Mouse (Mus musculus) telencephalon, adult 2 months (tissue): ENCODE measurements around the gene Cfh.
"Not testable (repeated sequence)": the region's sequence is repeated elsewhere in the genome, so short reads cannot be mapped to it uniquely, and the experiment has no call there.

Experiments used
- DNase-seq: peaks from one replicate; pipeline ENCODE4 v3.0.0-alpha.2; 2011; ENCODE audit warnings: low read depth, low spot score

Gene Cfh

DNA sequence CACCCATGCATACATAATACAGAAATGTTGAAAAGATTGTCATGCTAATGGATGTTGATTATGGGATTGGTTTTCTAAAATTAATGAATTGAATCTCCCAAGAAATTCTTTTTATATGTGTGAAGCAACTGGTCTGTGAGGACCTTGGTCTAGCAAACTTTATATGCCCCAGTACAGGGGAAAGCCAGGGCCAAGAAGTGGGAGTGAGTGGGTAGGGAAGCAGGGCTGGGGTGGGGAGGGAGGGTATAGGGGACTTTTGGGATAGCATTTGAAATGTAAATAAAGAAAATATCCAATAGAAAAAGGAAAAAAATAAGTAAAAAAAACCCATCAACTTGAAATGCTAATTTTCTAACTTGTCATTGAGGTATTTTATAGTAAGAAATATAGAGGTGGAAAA is at the start of gene Cfh:
Gene Cfh (minus strand): TSS at position 101 of the 400 bp plus-strand sequence.
- DNase-seq: not testable (repeated sequence)

DNA sequence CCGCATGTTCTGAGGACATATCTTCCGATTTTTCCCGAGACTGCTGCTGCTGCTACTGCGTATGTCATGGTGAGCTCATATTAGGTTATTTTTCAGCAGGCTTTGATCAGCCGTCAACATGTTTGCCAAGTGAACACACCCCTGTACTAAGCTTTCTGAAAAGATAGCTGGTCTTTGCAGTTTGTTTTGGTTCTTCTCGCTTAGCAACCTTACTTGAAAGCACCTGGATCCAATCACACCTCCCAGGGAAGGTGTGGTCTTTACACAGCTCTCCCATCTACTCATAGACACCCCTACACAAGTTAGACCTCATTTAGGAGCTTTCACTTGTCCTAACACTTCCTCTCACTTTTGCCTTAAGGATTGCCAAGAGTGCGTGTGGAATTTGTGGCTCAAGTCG is 43.1 kb upstream of the Cfh start:
- no peak for DNase-seq

GRCm38 (mm10) chr1:140225221-140225620 is 41.7 kb upstream of the Cfh start:
- DNase-seq: no peak

DNA sequence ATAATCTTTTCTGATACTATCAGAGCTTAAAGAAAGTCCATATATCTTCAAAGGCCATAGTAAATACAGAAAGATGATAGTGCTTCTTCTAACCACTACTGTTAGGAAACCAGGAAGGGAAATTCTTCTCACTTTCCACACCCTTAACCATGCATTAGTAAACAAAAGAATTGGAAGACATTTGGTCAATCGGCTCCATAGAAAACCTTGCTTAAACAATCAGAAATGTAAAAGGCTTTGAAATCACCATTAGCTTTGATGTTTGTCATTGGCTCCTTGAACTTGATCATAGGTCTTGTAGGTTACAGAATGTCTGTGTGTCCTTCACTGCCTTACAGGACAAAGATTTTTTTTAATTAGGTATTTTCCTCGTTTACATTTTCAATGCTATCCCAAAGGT is 21.8 kb upstream of the Cfh start:
- no peak for DNase-seq

GRCm38 (mm10) chr1:140188500-140188899 is 4.9 kb upstream of the Cfh start:
- DNase-seq: not testable (repeated sequence)

DNA sequence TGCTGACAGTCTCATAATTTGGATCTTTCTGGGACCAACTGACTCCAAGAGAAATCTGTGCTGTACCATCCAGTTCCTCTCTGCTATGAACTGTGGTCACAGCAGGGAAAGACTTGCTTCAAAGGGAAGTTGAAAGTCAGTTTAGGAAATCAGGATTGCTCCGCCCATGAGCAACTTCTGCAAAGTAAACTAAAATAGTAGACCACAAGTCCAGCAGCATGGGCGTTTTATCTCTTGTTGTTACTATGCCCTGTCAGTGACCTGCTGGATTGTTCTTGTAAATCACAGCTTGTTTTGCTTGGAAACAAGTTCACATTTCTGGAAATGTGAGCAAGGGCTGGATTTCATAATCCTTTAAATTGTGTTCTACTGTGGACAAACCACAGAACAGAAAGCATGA is 356 bp downstream of the Cfh start:
- no peak for DNase-seq

DNA sequence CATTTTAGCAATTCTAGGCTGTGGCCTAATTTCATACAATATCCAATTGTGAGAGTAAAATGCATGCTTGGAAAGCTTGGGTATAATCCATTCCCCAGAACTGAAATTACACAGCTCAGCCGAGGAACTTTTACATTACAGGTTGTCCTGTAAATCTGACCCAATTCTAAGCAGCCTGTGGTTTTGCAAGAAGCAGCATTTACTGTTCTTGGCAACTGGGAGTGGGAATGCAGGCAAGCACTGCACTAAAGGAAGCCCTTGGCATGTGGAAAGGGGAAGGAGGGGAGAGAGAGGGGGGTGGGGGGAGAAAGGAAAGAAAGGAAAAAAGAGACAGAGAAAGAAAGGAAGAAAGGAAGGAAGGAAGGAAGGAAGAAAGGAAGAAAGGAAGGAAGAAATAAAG is 3.4 kb downstream of the Cfh start:
- no peak for DNase-seq

DNA sequence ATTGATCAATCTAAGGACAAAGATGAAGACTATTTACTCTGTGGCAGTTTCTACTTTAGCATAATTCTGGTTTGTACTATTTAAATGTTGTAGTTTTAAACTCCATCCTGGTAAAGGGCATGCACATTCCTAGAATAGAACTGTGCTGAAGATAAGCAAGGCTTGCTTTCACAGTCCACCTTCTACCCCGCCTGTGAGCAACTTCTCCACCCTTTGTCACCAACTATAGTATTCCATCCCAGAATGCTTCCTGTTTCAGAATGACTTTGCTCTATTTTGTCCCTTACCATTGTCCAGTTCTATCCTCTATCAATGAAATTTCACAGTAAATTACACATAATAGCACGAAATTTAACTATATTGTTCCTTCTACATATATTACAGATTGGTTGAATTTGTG is 8.1 kb downstream of the Cfh start:
- DNase-seq: no peak

GRCm38 (mm10) chr1:140171581-140172154 is 11.9 kb downstream of the Cfh start:
- no peak for DNase-seq

GRCm38 (mm10) chr1:140158970-140159369 is 24.6 kb downstream of the Cfh start:
- DNase-seq: no peak

DNA sequence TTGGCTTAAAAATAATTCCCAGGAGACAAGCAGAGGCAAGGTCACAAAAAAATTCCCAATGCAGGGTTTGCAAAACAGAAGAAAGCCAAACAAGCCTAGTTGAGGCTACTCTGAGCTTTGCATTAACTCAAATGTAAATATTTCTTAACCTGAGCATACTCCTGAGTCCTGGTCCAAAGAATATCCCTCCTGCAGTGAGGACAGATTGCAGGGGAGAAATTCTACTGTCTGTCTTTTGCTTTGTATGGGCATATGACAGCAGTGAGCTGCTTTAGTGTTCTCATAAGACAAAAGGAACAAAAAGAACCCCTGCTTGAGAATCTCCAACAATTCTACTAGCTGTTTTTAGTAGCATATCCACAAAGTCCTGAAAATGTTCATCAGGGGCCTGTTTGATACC is 114.1 kb downstream of the Cfh start:
- no peak for DNase-seq
